Mouse (Mus musculus) splenic B cell, adult 2 months (primary cell): ENCODE data around the gene Gm42420.

Experiments
- DNase-seq: peaks from one replicate; pipeline ENCODE4 v3.0.0-alpha.2; 2011; ENCODE audit warnings: low read depth, low spot score
- H3K27me3 ChIP-seq: 2 replicates; pipeline ENCODE4 v1.6.1; 2012; ENCODE audit warnings: mild to moderate bottlenecking, low read length, moderate library complexity, mixed read lengths; ENCODE audit not compliant: control insufficient read depth, poor library complexity, insufficient read depth, severe bottlenecking
- H3K36me3 ChIP-seq: 2 replicates; pipeline ENCODE4 v1.6.1; 2012; ENCODE audit warnings: mild to moderate bottlenecking, low read length, moderate library complexity, mixed read lengths; ENCODE audit not compliant: control insufficient read depth, poor library complexity, insufficient read depth, severe bottlenecking

Gm42420 gene

DNA sequence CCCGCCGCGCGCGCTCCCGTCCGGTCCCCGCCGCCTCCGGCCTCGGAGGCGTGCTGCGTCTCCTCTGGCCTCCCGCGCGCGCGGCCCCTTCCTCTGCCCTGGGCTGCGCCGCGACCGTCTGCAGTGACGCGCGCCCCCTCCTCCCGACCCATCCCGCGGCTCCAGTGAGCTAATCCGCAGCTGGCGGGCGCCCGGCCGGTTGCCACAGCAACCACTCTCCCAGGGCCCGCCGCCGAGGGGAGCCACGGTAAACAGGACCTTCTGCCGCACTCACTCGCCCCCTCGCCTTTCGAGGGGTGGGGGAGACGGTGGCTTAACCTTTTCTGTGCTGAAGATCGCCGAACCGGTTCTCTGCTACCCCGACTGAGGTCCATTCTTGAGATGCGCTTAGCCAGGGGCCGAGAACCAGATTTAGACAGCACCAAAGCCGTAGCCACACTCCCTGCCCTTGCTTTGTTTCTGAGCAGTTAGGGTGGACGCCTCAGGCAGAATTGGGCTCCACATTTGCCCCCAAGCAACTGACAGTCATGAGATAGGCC lies 27.8 kb upstream of the Gm42420 start, which contains the start of gene Dennd2a:
Gene Dennd2a, minus strand, starts transcription at position 145 of the 539 bp plus-strand sequence.
- H3K27me3 ChIP-seq: no peaks in the 10 kb centered on the region
- no peaks in the 10 kb centered on the region for H3K36me3 ChIP-seq
- peak; percentile 6 for DNase-seq

DNA sequence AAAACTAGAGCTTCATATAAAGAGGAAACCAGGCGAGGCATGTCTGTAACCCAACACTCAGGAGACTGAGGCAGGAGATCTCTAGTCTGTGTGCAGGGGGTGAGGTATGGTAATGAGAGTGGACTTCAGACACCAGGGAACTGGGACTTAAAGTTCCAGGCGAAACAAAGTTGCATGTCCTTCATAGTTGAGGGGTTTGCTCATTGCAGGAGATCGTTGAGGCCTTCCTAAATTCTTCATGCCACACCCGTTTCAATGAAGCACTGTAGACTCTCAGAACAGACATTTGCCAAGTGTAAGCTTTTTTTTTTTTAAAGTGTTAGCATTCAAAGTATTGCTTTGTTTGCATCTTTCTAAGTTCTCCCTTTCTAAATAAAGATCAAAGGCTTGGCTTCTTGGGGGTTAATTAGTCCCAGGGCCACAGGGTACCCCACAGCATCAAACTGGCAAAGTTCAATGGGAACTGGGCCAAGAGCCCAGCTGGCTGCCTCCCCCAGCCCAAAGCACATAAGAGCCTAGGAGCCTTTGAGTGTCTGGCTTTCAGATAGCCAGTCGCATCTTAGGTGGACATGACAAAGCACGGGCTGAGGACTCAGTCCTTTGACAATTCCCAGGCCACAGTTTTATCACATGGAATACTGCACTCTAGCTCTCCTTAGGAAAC lies 26.1 kb upstream of the Gm42420 start:
- Histone ChIP-seq H3K36me3 (no peaks in the 10 kb centered on the region), H3K27me3 (no peaks in the 10 kb centered on the region)
- no peak for DNase-seq

DNA sequence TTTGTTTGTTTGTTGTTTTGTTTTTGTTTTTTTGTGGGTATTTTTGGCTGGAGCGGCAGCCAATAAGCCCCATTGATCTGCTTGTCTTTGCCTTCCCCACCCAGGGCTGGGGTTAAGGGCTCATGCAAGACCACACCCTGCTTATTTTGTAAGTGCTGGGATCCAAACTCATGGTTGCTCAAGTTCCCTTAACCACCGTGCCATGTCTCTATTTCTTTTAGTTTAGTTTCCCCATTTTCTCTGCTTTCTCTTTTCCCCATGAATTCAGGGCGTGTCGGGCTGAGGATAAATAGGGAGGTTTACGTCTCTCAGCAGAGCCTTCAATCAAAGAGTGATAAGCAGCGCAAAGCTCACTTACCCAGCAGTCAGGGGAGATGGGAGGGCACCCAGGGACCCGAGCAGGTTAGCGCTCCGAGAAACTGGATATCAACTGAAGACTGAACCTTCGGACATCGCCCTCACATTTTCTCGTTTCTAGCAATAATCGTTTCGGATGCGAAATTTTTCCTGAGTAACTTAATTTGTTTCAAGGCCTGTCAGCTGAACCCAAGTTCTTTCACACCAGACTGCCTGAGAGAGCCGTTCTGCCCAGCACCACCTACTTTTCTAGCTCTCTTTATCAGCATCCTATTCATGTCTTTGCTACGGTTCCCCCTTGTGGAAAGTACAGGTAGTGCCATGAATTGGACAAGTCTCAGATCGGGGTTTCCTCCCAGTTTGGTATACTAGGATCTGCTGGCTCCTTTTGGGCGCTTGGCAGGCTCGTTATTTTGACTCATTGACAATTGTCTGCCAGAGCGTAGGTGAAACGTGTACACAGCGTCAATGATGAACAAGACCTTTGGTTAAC lies 23.2 kb upstream of the Gm42420 start:
- peak; percentile 86 for DNase-seq
- no peaks in the 10 kb centered on the region for H3K36me3 ChIP-seq
- no peaks in the 10 kb centered on the region for H3K27me3 ChIP-seq

DNA sequence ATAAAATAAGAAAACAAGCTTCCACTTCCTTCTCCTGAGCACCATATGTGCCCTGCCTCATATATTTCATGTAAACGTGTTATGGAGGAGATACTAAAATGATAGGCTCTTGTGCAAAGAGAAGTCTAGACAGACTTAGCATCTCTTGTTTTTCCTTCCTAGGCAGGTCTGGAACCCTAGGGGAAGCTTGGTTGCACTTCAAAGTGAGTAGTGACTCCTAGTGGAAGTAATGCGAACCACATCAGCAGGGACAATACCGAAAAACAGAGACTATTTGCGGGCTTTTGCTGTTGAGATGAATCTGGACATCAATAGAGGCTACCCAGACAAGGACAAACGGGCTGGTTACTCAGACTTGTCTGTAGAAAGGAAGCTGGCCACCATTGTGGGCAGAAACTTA lies 18.0 kb upstream of the Gm42420 start:
- Histone ChIP-seq H3K36me3 (no peaks in the 10 kb centered on the region), H3K27me3 (no peaks in the 10 kb centered on the region)
- DNase-seq: peak; percentile 72

DNA sequence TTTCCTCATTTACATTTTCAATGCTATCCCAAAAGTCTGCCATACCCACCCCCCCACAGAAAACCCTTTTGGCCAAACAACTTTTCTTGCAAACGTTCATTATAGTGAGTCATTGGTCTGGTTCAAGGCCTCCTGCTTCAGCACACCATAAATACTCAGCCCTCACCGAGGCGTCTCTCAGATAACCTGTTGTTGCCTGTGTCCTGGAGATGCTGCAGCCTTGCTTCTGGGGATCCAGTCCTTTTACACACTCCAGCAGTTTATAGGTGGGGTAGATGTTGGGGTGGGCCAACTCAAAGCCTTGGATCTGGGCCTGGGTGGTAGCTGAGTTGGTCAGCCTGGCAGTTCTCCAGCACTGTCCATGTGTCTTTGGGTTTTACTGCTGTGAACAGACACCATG lies 15.1 kb upstream of the Gm42420 start:
- H3K27me3 ChIP-seq: no peaks in the 10 kb centered on the region
- DNase-seq: no peak
- H3K36me3 ChIP-seq: no peaks in the 10 kb centered on the region

DNA sequence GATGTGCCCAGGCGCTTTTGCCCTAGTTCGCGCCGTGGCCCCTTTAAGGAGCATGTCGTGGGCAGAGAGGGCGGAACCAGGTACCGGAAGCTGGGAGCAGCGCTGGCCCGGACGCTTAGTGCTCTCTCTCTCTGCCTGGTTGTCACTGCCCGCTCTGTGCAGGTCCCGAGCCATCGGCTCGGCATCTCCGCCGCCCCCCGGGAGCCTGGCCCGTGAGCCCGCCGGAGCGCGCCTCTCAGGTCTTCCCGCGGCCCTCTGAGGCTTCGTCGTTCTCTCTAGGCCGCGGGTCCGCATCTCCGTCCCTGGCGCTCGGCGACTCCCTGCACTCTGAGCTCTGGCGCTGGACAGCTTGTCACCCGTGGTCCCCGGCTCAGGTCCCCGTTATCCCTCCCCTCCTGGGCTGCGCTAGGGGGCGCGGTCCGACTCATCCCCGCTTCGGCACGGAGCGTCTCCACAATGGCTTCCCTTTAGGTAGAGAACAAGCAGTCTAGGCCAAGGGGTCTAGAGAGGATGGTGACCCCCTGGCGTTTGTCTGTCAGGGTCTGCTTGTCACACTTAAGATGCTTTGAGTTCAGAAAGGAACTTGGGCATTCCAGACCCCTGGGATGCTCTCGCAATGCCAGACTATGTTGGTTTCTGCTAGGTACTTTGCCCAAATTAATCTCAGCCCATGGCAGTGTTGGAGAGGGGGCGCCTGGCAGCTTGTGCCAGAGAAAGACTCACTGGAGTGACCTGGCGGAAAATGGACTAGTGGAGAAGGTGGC lies 11.6 kb upstream of the Gm42420 start, which contains the start of gene Adck2:
Gene Adck2, plus strand, starts transcription at position 83 of the 764 bp plus-strand sequence.
- Histone ChIP-seq H3K36me3 (peaks cover 4% of the 10 kb centered on the region; the same call in 1 of the 2 replicates), H3K27me3 (no peaks in the 10 kb centered on the region)
- peak; percentile 83 for DNase-seq

DNA sequence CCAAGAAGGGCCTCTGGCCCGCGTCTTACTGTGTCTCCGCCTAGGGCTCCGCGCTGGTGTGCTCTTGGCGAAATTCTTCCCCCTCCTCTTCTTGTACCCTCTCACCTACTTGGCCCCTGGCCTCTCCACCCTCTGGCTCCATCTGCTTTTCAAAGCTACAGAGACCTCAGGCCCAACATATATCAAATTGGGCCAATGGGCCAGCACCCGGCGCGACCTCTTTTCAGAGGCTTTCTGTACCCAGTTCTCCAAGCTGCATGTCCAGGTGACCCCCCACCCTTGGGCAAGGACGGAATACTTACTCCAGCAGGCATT lies 11.0 kb upstream of the Gm42420 start:
- H3K36me3 ChIP-seq: peaks cover 4% of the 10 kb centered on the region; the same call in 1 of the 2 replicates
- DNase-seq: no peak
- H3K27me3 ChIP-seq: no peaks in the 10 kb centered on the region

DNA sequence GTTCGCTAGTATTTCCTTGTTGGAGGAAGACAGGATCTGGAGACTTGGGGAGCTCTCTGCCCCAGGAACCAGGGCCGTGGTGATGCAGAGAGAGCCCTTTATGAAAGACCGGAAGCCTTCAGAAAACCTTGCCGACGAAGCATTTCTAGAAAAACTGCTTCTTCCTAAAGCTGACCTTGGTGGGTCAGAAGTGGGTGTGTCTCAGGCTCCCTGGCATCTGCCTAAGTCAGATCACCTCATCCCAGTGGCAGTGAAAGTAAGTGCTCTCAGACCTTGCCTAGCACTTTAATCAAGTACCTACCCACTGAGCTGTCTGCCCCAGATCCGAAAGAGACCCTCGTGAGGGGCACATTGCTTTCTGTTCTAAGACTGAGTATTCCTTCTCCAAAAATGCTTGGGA lies 10.6 kb upstream of the Gm42420 start:
- DNase-seq: no peak
- H3K36me3 ChIP-seq: peaks cover 4% of the 10 kb centered on the region; the same call in 1 of the 2 replicates
- H3K27me3 ChIP-seq: no peaks in the 10 kb centered on the region

DNA sequence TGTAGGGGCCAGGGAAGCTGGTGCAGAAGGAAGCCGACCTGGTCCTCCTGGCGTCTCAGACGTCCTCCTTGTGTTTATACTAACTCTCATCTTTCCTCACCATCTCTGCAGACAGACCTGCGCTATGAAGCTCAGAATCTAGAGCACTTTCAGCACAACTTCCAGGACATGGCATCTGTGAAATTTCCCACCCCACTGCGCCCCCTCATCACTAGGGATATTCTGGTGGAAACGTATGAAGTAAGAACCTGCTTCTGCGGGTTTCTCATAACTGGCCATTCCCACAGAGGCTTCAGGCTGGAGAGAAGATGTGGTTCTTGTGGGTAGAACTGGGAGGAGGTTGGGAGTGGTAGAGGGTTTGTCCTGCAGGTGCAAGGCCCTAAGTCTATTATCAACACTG lies 6.0 kb upstream of the Gm42420 start:
- H3K36me3 ChIP-seq: peaks cover 10% of the 10 kb centered on the region
- no peak for DNase-seq
- H3K27me3 ChIP-seq: no peaks in the 10 kb centered on the region

DNA sequence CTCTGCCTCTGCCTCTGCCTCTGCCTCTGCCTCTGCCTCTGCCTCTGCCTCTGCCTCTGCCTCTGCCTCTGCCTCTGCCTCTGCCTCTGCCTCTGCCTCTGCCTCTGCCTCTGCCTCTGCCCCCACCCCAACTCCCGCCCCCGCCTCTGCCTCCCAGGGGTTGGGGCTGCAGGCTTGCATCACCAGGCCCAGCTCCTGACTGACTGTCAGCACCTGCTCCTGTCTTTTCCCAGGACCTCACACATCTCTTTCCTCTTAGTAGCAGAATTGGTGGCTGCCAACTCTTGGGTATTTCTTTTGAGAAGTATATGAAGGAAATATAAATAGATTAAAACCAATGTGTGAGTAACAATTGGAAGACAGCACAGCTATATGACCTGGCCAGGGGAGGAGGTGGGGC lies 5.0 kb upstream of the Gm42420 start:
- H3K36me3 ChIP-seq: peaks cover 10% of the 10 kb centered on the region
- H3K27me3 ChIP-seq: no peaks in the 10 kb centered on the region
- no peak for DNase-seq

DNA sequence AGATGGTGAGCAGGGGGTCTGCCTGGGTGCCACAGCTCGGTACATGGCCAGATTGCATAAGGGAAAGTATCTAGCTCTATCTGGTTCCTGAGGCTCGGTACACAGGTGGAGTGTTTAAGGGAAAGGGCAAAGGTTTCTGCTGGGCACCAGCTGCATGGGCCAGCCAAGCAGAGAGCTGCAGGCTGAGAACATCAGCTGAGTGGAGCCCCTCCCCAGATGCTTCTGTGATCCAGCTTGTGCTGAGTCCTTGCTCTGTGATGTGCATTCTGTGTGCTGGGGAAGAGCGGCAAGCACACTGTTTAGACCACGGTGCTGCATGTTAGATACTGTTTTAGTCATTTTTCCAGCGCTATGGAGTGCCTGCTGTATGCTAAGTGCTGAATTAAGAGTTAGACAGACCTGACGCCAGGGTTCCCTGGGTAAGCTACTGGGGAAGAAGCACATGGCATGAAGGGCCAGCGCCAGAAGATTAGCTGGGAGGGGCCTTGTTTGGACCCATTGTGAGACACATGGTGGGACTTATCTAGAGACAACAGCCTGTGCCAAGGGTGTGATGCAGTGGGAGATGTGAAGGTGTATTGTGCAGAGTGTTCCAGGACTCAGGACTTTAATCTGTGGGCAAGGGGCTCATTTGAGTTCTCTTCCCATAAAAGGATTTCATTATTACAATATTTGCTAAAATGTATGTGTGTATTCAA lies 4.3 kb upstream of the Gm42420 start:
- Histone ChIP-seq H3K36me3 (peaks cover 10% of the 10 kb centered on the region), H3K27me3 (no peaks in the 10 kb centered on the region)
- no peak for DNase-seq

DNA sequence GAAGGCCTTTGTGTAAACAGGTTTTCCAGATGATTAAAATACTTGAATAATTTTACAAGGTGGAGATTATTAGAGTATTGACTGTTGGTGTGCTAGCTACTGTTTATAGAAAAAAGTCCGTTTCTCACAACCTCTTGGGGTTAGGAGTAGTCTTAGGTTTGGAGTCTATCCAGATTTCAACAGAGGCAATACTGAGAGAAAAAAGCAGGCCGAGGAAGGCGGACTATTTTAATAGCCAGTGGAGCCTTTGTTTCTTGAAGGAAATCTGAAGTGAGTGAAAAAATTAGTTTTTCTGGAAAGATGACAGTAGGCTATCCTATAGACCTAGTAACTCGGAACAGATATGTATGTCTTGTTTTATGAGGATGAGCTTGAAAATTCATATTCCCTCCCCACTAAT lies 5.9 kb downstream of the Gm42420 start:
- no peak for DNase-seq
- H3K27me3 ChIP-seq: no peaks in the 10 kb centered on the region
- peaks cover 1% of the 10 kb centered on the region; the same call in 1 of the 2 replicates for H3K36me3 ChIP-seq

DNA sequence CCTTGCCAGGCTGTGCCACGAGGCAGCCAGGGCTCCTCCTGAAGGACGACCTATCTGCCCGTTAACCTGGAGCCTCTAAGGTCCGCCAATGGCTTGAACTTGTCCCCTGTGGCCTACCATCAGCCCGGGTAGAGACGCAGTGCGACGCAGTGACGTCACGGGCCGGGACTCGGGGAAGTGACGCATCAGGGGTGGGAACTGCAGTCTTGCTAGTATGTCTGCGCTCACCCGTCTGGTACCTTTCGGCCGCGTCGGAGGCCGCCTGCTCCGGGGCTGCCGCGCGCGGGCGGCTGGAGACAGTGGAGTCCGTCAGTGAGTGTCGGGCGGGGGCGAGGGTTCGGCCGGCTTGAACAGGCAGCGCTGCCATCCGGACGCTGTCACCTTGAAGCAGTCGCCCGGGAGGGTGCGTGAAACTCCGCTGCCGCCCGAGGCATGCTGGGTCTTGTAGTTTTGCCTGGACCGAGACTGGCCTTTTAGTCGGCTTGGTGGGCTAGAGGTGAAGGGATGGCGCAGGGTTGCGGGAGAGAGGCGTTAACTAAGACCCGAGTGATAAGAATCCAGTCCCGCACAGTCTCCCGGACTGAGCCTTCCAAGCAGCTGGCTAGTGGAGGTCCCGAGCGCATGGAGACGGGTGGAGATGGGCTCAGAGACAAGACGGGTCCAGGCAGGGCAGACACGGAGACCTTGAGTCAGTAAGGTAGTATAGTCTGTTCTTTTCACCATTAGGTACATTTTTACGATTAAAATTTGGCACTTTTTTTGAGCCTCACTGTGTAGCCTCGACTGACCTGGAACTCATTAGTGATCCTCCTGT lies 7.1 kb downstream of the Gm42420 start, which contains the start of gene Ndufb2:
Gene Ndufb2, plus strand, starts transcription at position 174 of the 814 bp plus-strand sequence.
- no peaks in the 10 kb centered on the region for H3K27me3 ChIP-seq
- no peaks in the 10 kb centered on the region for H3K36me3 ChIP-seq
- DNase-seq: peak; percentile 94
